Mouse (Mus musculus) thymus, adult 2 months (tissue): ENCODE data around the gene Crb3. TPM values are rescaled to one million over a fixed set of nuclear protein-coding genes. Genes with fewer than 3 reads are reported as not detected.

ENCODE experiments used
- DNase-seq: peaks from one replicate; pipeline ENCODE4 v3.0.0; 2021
- H3K27ac ChIP-seq: fragments of 200-500 bp; 2 replicates; pipeline ENCODE4 v1.5.1; 2012; ENCODE audit warnings: low read length, control low read depth; ENCODE audit not compliant: control insufficient read depth, insufficient read depth
- H3K27me3 ChIP-seq: fragments of 200-500 bp; 2 replicates; pipeline ENCODE4 v1.6.1; 2012; ENCODE audit warnings: mild to moderate bottlenecking, low read length, moderate library complexity, mixed read lengths; ENCODE audit not compliant: control insufficient read depth, insufficient read depth
- H3K36me3 ChIP-seq: fragments of 200-500 bp; 2 replicates; pipeline ENCODE4 v1.6.1; 2012; ENCODE audit warnings: mild to moderate bottlenecking, low read length, moderate library complexity; ENCODE audit not compliant: control insufficient read depth, insufficient read depth
- H3K4me1 ChIP-seq: fragments of 200-500 bp; replicated peaks from 2 replicates; pipeline ENCODE4 v1.6.1; 2012; ENCODE audit warnings: low read length; ENCODE audit not compliant: control insufficient read depth, insufficient read depth
- H3K4me3 ChIP-seq: fragments of 200-500 bp; 2 replicates; pipeline ENCODE4 v1.5.1; 2012; ENCODE audit warnings: mild to moderate bottlenecking, low read length, control low read depth, moderate library complexity; ENCODE audit not compliant: control insufficient read depth, insufficient read depth
- CTCF ChIP-seq: fragments of 200-500 bp; IDR thresholded peaks from 2 replicates; pipeline ENCODE4 v1.5.1; 2012; ENCODE audit warnings: mild to moderate bottlenecking, control low read depth, low read length, moderate library complexity, borderline replicate concordance; ENCODE audit not compliant: control insufficient read depth, poor library complexity, insufficient read depth; ENCODE audit errors: extremely low read depth
- POLR2A ChIP-seq: fragments of 200-500 bp; IDR thresholded peaks from 2 replicates; pipeline ENCODE4 v1.6.1; 2012; ENCODE audit warnings: mild to moderate bottlenecking, low read length, control low read depth, moderate library complexity; ENCODE audit not compliant: control insufficient read depth, poor library complexity, insufficient read depth; ENCODE audit errors: extremely low read depth
- WGBS: fragments of 180-500 bp; shearing (Covaris S2); methylation state at CpG from one replicate; pipeline ENCODE4 v1.1.7; 2018; 5-methylcytosine and 5-hydroxymethylcytosine counted together
- polyA plus RNA-seq: library from polyadenylated mRNA; depleted of rRNA; stranded (reverse); fragments of >200 nt; gene quantifications from 2 replicates; pipeline ENCODE4 v1.2.3, GENCODE M21; 2012; rRNA removed

The Crb3 gene
- 3.4 and 5.9 TPM in 2 replicates for polyA plus RNA-seq

- peaks cover 26% of the 10 kb centered on the region for H3K4me1 ChIP-seq
- TF ChIP-seq CTCF (no peak), POLR2A (no peak)
- WGBS = 13% methylated on average over 21 of the region's 22 CpGs
- peak within 1 kb of the TSS; percentile 89 for H3K4me3 ChIP-seq
- H3K36me3 ChIP-seq = 0 out of 2 replicates have a peak, but pooled peaks cover 5% of the 10 kb centered on the region
- no peak within 1 kb of the TSS for H3K27ac ChIP-seq
- H3K27me3 ChIP-seq = peaks cover 3% of the 10 kb centered on the region; the same call in 1 of the 2 replicates
- peak; percentile 23 for DNase-seq
These were observed at the start of gene Crb3 for GRCm38 (mm10) chr17:57058891-57059485. TSS of gene Crb3 (plus strand) at chr17:57059105.

- no peaks in the 10 kb centered on the region for H3K27me3 ChIP-seq
- peaks cover 8% of the 10 kb centered on the region for H3K4me1 ChIP-seq
- peaks cover 21% of the 10 kb centered on the region for H3K36me3 ChIP-seq
- under 1% methylated on average over 19 of the region's 19 CpGs for WGBS
- TF ChIP-seq POLR2A = no peak
- no peak for TF ChIP-seq CTCF
- peak overlapping the region; percentile 69; the same call in 1 of the 2 replicates for H3K27ac ChIP-seq
- peak overlapping the region; percentile 89 for H3K4me3 ChIP-seq
- no peak for DNase-seq
These were observed 48.0 kb upstream of the Crb3 start for GRCm38 (mm10) chr17:57010911-57011235.

GRCm38 (mm10) chr17:57011236-57012141 is 47.4 kb upstream of the Crb3 start, which contains the start of the genes Gtf2f1 and Gm17949:
TSS of gene Gtf2f1 (minus strand) at chr17:57011288.
TSS of gene Gm17949 (plus strand) at chr17:57011469.
- Histone ChIP-seq H3K27me3 (no peaks in the 10 kb centered on the region), H3K4me1 (peaks cover 8% of the 10 kb centered on the region), H3K4me3 (peak within 1 kb of the TSS; percentile 89), H3K36me3 (peaks cover 14% of the 10 kb centered on the region), H3K27ac (peak within 1 kb of the TSS; percentile 69)
- TF ChIP-seq POLR2A (peak; percentile 98), CTCF (0 out of 2 replicates have a peak, but pooled peaks have one; percentile 43)
- DNase-seq = peak; percentile 87
- under 1% methylated on average over 51 of the region's 51 CpGs for WGBS

- H3K4me3 ChIP-seq = no peak overlapping the region
- 91% methylated on average over 13 of the region's 13 CpGs for WGBS
These were observed 46.6 kb upstream of the Crb3 start for GRCm38 (mm10) chr17:57012245-57012795.

GRCm38 (mm10) chr17:57019693-57020092 is 39.2 kb upstream of the Crb3 start:
- H3K36me3 ChIP-seq = peaks cover 37% of the 10 kb centered on the region
- no peaks in the 10 kb centered on the region for H3K4me1 ChIP-seq
- H3K27ac ChIP-seq = no peak overlapping the region
- WGBS = 98% methylated on average over 2 of the region's 2 CpGs
- H3K27me3 ChIP-seq = no peaks in the 10 kb centered on the region
- TF ChIP-seq CTCF (no peak), POLR2A (no peak)
- H3K4me3 ChIP-seq = no peak overlapping the region
- DNase-seq = no peak

More at GRCm38 (mm10) chr17:57012245-57012795, 46.6 kb upstream of the Crb3 start:
- Histone ChIP-seq H3K27me3 (no peaks in the 10 kb centered on the region), H3K27ac (peak overlapping the region; percentile 37), H3K4me1 (peaks cover 8% of the 10 kb centered on the region), H3K36me3 (peaks cover 6% of the 10 kb centered on the region)
- no peak for DNase-seq
- TF ChIP-seq POLR2A = no peak
- TF ChIP-seq CTCF = no peak

- Histone ChIP-seq H3K36me3 (peaks cover 49% of the 10 kb centered on the region), H3K4me1 (no peaks in the 10 kb centered on the region), H3K4me3 (no peak overlapping the region), H3K27me3 (no peaks in the 10 kb centered on the region), H3K27ac (no peak overlapping the region)
- DNase-seq = no peak
- WGBS = 95% methylated on average over 5 of the region's 5 CpGs
- TF ChIP-seq CTCF = no peak
- TF ChIP-seq POLR2A = no peak
These were observed 37.9 kb upstream of the Crb3 start for GRCm38 (mm10) chr17:57020960-57021359.
